Mouse (Mus musculus) liver, embryonic 14.5 days (tissue): ENCODE measurements around the gene Rhno1.

Source experiments
- CTCF ChIP-seq: IDR thresholded peaks from 2 replicates; pipeline ENCODE4 v1.5.1; 2016; ENCODE audit warnings: antibody characterized with exemption, low read depth, control low read depth
- EP300 ChIP-seq: IDR thresholded peaks from 2 replicates; pipeline ENCODE4 v1.6.1; 2016; ENCODE audit warnings: antibody characterized with exemption, low read depth

GRCm38 (mm10) chr6:128381254-128381653 is 18.5 kb upstream of the Rhno1 start:
- no peak for TF ChIP-seq EP300
- TF ChIP-seq CTCF = no peak
